Mouse (Mus musculus) intestine, postnatal 0 days (tissue): ENCODE data around the gene Slc8a1. TPM values are rescaled to one million over a fixed set of nuclear protein-coding genes. Genes with fewer than 3 reads are reported as not detected.

Experiments
- ATAC-seq: fragments of 200-750 bp; cut with Nextera tagmentation; 2 replicates; pipeline ENCODE4 v1.8.0; 2017; ENCODE audit warnings: mild to moderate bottlenecking, moderate TSS enrichment, moderate library complexity
- H3K27ac ChIP-seq: fragments of 300-500 bp; sonication (generic); 2 replicates; pipeline ENCODE4 v1.5.1; 2014; ENCODE audit warnings: mild to moderate bottlenecking, low read depth, low read length, moderate library complexity
- H3K27me3 ChIP-seq: fragments of 300-500 bp; sonication (generic); replicated peaks from 2 replicates; pipeline ENCODE4 v1.6.1; 2014; ENCODE audit warnings: low read length, mixed read lengths; ENCODE audit not compliant: control insufficient read depth, insufficient read depth
- H3K36me3 ChIP-seq: fragments of 300-500 bp; sonication (generic); 2 replicates; pipeline ENCODE4 v1.6.1; 2014; ENCODE audit warnings: mild to moderate bottlenecking, moderate library complexity; ENCODE audit not compliant: control insufficient read depth, insufficient read depth
- H3K4me1 ChIP-seq: fragments of 300-500 bp; sonication (generic); replicated peaks from 2 replicates; pipeline ENCODE4 v1.6.1; 2014; ENCODE audit warnings: antibody characterized with exemption, low read length, mixed read lengths; ENCODE audit not compliant: control insufficient read depth, insufficient read depth
- H3K4me2 ChIP-seq: fragments of 300-500 bp; sonication (generic); replicated peaks from 2 replicates; pipeline ENCODE4 v1.6.1; 2014; ENCODE audit warnings: low read depth, mild to moderate bottlenecking, moderate library complexity
- H3K4me3 ChIP-seq: fragments of 300-500 bp; sonication (generic); 2 replicates; pipeline ENCODE4 v1.5.1; 2014; ENCODE audit warnings: low read depth, low read length
- H3K9ac ChIP-seq: fragments of 300-500 bp; sonication (generic); 2 replicates; pipeline ENCODE4 v1.6.1; 2014; ENCODE audit warnings: mild to moderate bottlenecking, low read depth, low read length
- H3K9me3 ChIP-seq: fragments of 300-500 bp; sonication (generic); 2 replicates; pipeline ENCODE4 v1.6.1; 2016; ENCODE audit warnings: mixed run types; ENCODE audit not compliant: control insufficient read depth
- CTCF ChIP-seq: sonication (generic); IDR thresholded peaks from 2 replicates; pipeline ENCODE4 v1.5.1; 2016; ENCODE audit warnings: low read depth, mild to moderate bottlenecking, control low read depth, antibody characterized with exemption, moderate library complexity
- WGBS: fragments of 180-500 bp; shearing (Covaris S2); extraction: QIAGEN DNeasy Blood & Tissue Kit; methylation state at CpG from one replicate; pipeline ENCODE4 v1.1.7; 2014; 5-methylcytosine and 5-hydroxymethylcytosine counted together
- polyA plus RNA-seq: library from polyadenylated mRNA; unstranded; fragments of >200 nt; fragmentation: Nextera tagmentation; extraction: Ambion mirVana; gene quantifications from 2 replicates; pipeline ENCODE4 v1.2.1, GENCODE M21; 2015

The Slc8a1 gene
- polyA plus RNA-seq, 1 experiment from 2014 or later, result 2.9 TPM

GRCm38 (mm10) chr17:81621188-81621644 is 117.0 kb downstream of the Slc8a1 start:
- WGBS, result 76% methylated on average over 2 of the region's 2 CpGs
- Histone ChIP-seq H3K27me3 (no peaks in the 10 kb centered on the region), H3K4me2 (no peak overlapping the region), H3K4me1 (no peaks in the 10 kb centered on the region), H3K9ac (no peak overlapping the region), H3K27ac (no peak overlapping the region), H3K36me3 (no peaks in the 10 kb centered on the region), H3K4me3 (no peak overlapping the region), H3K9me3 (no peaks in the 10 kb centered on the region)
- ATAC-seq, result no peak
- TF ChIP-seq CTCF, result no peak

DNA sequence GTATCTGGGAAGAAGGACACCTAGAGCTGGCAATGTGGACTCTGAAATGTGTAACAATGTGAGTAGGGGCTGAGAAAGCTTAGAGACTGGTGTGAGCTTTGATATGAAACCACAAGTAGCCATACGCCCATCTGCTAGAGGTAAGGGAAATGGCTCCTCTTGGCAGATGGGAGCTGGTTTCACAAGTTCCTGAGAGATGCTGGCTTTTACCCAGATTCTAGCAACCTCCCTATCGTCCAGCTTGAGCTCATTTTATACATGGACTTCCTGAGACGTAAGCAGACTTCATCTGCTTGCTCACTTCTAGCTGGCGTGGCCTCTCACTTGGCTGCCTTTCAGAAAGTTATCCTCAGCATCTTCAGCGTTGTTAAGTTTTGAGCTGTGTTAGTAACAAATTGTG is 119.7 kb downstream of the Slc8a1 start:
- TF ChIP-seq CTCF, result no peak
- Histone ChIP-seq H3K9me3 (no peaks in the 10 kb centered on the region), H3K27me3 (no peaks in the 10 kb centered on the region), H3K4me1 (no peaks in the 10 kb centered on the region), H3K27ac (peak overlapping the region; percentile 7; the same call in 1 of the 2 replicates), H3K4me3 (no peak overlapping the region), H3K9ac (no peak overlapping the region), H3K36me3 (no peaks in the 10 kb centered on the region), H3K4me2 (no peak overlapping the region)
- WGBS, result 58% methylated on average over 5 of the region's 5 CpGs
- no peak for ATAC-seq

DNA sequence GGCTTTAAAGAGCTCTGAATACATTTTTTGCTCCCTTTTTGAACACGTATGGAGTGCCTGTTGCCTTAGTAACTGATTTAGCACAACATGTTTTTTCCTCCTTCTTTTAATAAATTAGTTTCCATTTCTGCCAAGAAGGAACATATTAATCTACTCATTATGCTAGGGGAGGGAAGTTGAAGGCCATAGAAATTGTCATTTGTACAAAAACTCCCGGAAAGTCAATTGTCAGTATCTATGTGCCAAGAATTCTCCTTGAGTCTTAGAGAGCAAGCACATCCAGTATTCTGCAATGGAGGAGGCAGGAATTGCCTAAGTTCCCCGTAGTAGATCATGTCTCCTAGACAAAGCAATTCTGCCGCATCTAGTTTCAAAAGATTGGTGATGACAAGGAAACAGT is 121.9 kb downstream of the Slc8a1 start:
- no peak overlapping the region for H3K9ac ChIP-seq
- H3K36me3 ChIP-seq, result no peaks in the 10 kb centered on the region
- no peak overlapping the region for H3K4me3 ChIP-seq
- H3K27me3 ChIP-seq, result no peaks in the 10 kb centered on the region
- no peak overlapping the region for H3K27ac ChIP-seq
- 75% methylated on average over 4 of the region's 4 CpGs for whole genome bisulfite sequencing
- no peak for ATAC-seq
- no peaks in the 10 kb centered on the region for H3K4me1 ChIP-seq
- no peak for TF ChIP-seq CTCF
- H3K9me3 ChIP-seq, result no peaks in the 10 kb centered on the region
- no peak overlapping the region for H3K4me2 ChIP-seq

GRCm38 (mm10) chr17:81615391-81615790 is 122.8 kb downstream of the Slc8a1 start:
- H3K9me3 ChIP-seq, result no peaks in the 10 kb centered on the region
- H3K9ac ChIP-seq, result no peak overlapping the region
- H3K4me2 ChIP-seq, result no peak overlapping the region

DNA sequence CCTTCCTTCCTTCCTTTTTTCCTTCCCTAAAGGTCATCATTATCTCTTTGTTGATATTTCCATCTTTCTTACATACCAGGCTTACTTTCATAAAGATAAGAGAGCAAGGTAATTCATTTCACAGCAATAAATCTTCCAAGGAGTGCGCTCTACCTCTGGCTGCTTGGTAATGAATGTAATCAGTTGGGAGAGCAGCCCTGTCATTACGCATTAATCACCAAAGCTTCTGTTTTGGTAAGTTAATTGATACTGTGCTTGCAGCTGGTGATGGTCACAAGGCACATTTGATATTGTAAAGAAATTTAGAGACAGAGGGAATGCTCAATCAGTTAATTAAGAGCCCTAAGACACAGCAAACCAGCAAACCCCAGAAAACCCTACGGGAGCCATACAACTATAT is 130.7 kb downstream of the Slc8a1 start:
- Histone ChIP-seq H3K9me3 (no peaks in the 10 kb centered on the region), H3K4me2 (no peak overlapping the region), H3K27ac (no peak overlapping the region), H3K36me3 (no peaks in the 10 kb centered on the region), H3K4me1 (no peaks in the 10 kb centered on the region), H3K9ac (no peak overlapping the region), H3K27me3 (no peaks in the 10 kb centered on the region), H3K4me3 (no peak overlapping the region)
- no peak for TF ChIP-seq CTCF
- 53% methylated on average over 3 of the region's 3 CpGs for WGBS
- ATAC-seq, result no peak

More at GRCm38 (mm10) chr17:81615391-81615790, 122.8 kb downstream of the Slc8a1 start:
- H3K36me3 ChIP-seq, result no peaks in the 10 kb centered on the region
- no peak for ATAC-seq
- no peak overlapping the region for H3K4me3 ChIP-seq
- no peaks in the 10 kb centered on the region for H3K4me1 ChIP-seq
- H3K27ac ChIP-seq, result no peak overlapping the region
- 90% methylated on average over 8 of the region's 8 CpGs for WGBS
- no peaks in the 10 kb centered on the region for H3K27me3 ChIP-seq
- no peak for TF ChIP-seq CTCF

DNA sequence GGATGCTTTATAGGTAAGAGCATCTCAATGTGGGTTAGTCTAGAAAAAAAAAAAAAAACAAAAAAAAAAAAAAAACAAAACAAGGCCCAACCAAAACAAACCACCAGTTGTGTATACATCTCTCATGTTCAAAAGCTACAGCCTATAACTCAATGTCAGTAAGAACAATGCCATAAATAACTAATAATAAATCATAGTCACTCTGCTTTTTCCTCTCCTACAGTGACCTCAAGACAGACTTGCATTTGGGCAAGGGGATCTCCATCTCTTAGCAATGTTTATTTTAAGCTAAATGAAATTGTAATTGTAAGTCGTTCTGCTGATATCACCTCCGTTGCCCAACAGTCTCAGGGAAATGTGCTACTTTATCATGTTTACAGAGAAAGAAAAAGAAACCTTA is 132.1 kb downstream of the Slc8a1 start:
- H3K27me3 ChIP-seq, result no peaks in the 10 kb centered on the region
- ATAC-seq, result no peak
- no peaks in the 10 kb centered on the region for H3K36me3 ChIP-seq
- H3K9ac ChIP-seq, result no peak overlapping the region
- 30% methylated on average over 2 of the region's 2 CpGs for WGBS
- no peak overlapping the region for H3K4me3 ChIP-seq
- TF ChIP-seq CTCF, result no peak
- H3K27ac ChIP-seq, result no peak overlapping the region
- no peak overlapping the region for H3K4me2 ChIP-seq
- no peaks in the 10 kb centered on the region for H3K9me3 ChIP-seq
- H3K4me1 ChIP-seq, result no peaks in the 10 kb centered on the region

GRCm38 (mm10) chr17:81605219-81605660 is 132.9 kb downstream of the Slc8a1 start:
- H3K27me3 ChIP-seq, result no peaks in the 10 kb centered on the region
- no peaks in the 10 kb centered on the region for H3K9me3 ChIP-seq
- no peaks in the 10 kb centered on the region for H3K36me3 ChIP-seq
- H3K4me3 ChIP-seq, result no peak overlapping the region
- H3K9ac ChIP-seq, result no peak overlapping the region
- 66% methylated on average over 4 of the region's 4 CpGs for WGBS
- no peak for TF ChIP-seq CTCF
- H3K4me1 ChIP-seq, result no peaks in the 10 kb centered on the region
- H3K4me2 ChIP-seq, result no peak overlapping the region
- H3K27ac ChIP-seq, result no peak overlapping the region
- no peak for ATAC-seq
